Mouse (Mus musculus): Measurements from ENCODE around the gene Hsdl2. TPM values are rescaled to one million over a fixed set of nuclear protein-coding genes. Genes with fewer than 3 reads are reported as not detected.

Hsdl2 gene
- polyA plus RNA-seq, 1 experiment: 0.35 TPM

- Histone ChIP-seq H3K9me3 (ENCODE audit: control insufficient read depth, low read length) (no peaks in the 10 kb centered on the region), H3K4me3 (replicated peaks) (no peak overlapping the region), H3K4me1 (ENCODE audit: control insufficient read depth) (peaks cover 31% of the 10 kb centered on the region), H3K36me3 (ENCODE audit: control insufficient read depth) (no peaks in the 10 kb centered on the region), H3K27me3 (ENCODE audit: control insufficient read depth) (no peaks in the 10 kb centered on the region)
- TF ChIP-seq TAL1 (IDR thresholded peaks at IDR 0.05; ENCODE audit: low read length) (no peak), GATA1 (IDR thresholded peaks at IDR 0.05; ENCODE audit: low read length) (no peak)
Measured at GRCm38 (mm10) chr4:59575184-59575958, 6.0 kb upstream of the Hsdl2 start.

GRCm38 (mm10) chr4:59580495-59581281, 675 bp upstream of the Hsdl2 start:
- H3K9me3 ChIP-seq (ENCODE audit: control insufficient read depth, low read length): no peaks in the 10 kb centered on the region
- TF ChIP-seq GATA1 (IDR thresholded peaks at IDR 0.05; ENCODE audit: low read length) (no peak), TAL1 (IDR thresholded peaks at IDR 0.05; ENCODE audit: low read length) (no peak)
- no peaks in the 10 kb centered on the region for H3K36me3 ChIP-seq (ENCODE audit: control insufficient read depth)
- H3K4me1 ChIP-seq (ENCODE audit: control insufficient read depth): peaks cover 30% of the 10 kb centered on the region
- H3K27me3 ChIP-seq (ENCODE audit: control insufficient read depth): no peaks in the 10 kb centered on the region
- peak overlapping the region; percentile 94 for H3K4me3 ChIP-seq (replicated peaks)

GRCm38 (mm10) chr4:59582186-59582585, 823 bp downstream of the Hsdl2 start:
- Histone ChIP-seq H3K4me3 (replicated peaks) (peak overlapping the region; percentile 94), H3K36me3 (ENCODE audit: control insufficient read depth) (no peaks in the 10 kb centered on the region; the same call in 1 of the 2 replicates), H3K4me1 (ENCODE audit: control insufficient read depth) (peaks cover 30% of the 10 kb centered on the region), H3K9me3 (ENCODE audit: control insufficient read depth, low read length) (no peaks in the 10 kb centered on the region), H3K27me3 (ENCODE audit: control insufficient read depth) (no peaks in the 10 kb centered on the region)
- no peak for TF ChIP-seq TAL1 (IDR thresholded peaks at IDR 0.05; ENCODE audit: low read length)
- TF ChIP-seq GATA1 (IDR thresholded peaks at IDR 0.05; ENCODE audit: low read length): no peak

- TF ChIP-seq GATA1 (IDR thresholded peaks at IDR 0.05; ENCODE audit: low read length) (no peak), TAL1 (IDR thresholded peaks at IDR 0.05; ENCODE audit: low read length) (no peak)
- Histone ChIP-seq H3K36me3 (ENCODE audit: control insufficient read depth) (no peaks in the 10 kb centered on the region; the same call in 1 of the 2 replicates), H3K9me3 (ENCODE audit: control insufficient read depth, low read length) (no peaks in the 10 kb centered on the region), H3K4me3 (replicated peaks) (no peak overlapping the region), H3K27me3 (ENCODE audit: control insufficient read depth) (no peaks in the 10 kb centered on the region), H3K4me1 (ENCODE audit: control insufficient read depth) (peaks cover 22% of the 10 kb centered on the region)
Measured at GRCm38 (mm10) chr4:59585097-59585496, 3.7 kb downstream of the Hsdl2 start.

- no peak overlapping the region for H3K4me3 ChIP-seq (replicated peaks)
- H3K36me3 ChIP-seq (ENCODE audit: control insufficient read depth): peaks cover 3% of the 10 kb centered on the region; the same call in 1 of the 2 replicates
- TF ChIP-seq TAL1 (IDR thresholded peaks at IDR 0.05; ENCODE audit: low read length): no peak
- TF ChIP-seq GATA1 (IDR thresholded peaks at IDR 0.05; ENCODE audit: low read length): no peak
- no peaks in the 10 kb centered on the region for H3K27me3 ChIP-seq (ENCODE audit: control insufficient read depth)
- peaks cover 8% of the 10 kb centered on the region for H3K4me1 ChIP-seq (ENCODE audit: control insufficient read depth)
- H3K9me3 ChIP-seq (ENCODE audit: control insufficient read depth, low read length): no peaks in the 10 kb centered on the region
Measured at GRCm38 (mm10) chr4:59587215-59587871, 6.0 kb downstream of the Hsdl2 start.

- Histone ChIP-seq H3K36me3 (ENCODE audit: control insufficient read depth) (peaks cover 3% of the 10 kb centered on the region; the same call in 1 of the 2 replicates), H3K4me1 (ENCODE audit: control insufficient read depth) (peaks cover 4% of the 10 kb centered on the region), H3K27me3 (ENCODE audit: control insufficient read depth) (no peaks in the 10 kb centered on the region), H3K4me3 (replicated peaks) (no peak overlapping the region), H3K9me3 (ENCODE audit: control insufficient read depth, low read length) (no peaks in the 10 kb centered on the region)
- TF ChIP-seq TAL1 (IDR thresholded peaks at IDR 0.05; ENCODE audit: low read length) (no peak), GATA1 (IDR thresholded peaks at IDR 0.05; ENCODE audit: low read length) (no peak)
Measured at GRCm38 (mm10) chr4:59587872-59588226, 6.5 kb downstream of the Hsdl2 start.

GRCm38 (mm10) chr4:59594614-59595013, 13.3 kb downstream of the Hsdl2 start:
- H3K4me1 ChIP-seq (ENCODE audit: control insufficient read depth): peaks cover 3% of the 10 kb centered on the region
- no peak for TF ChIP-seq TAL1 (IDR thresholded peaks at IDR 0.05; ENCODE audit: low read length)
- TF ChIP-seq GATA1 (IDR thresholded peaks at IDR 0.05; ENCODE audit: low read length): no peak
- no peak overlapping the region for H3K4me3 ChIP-seq (replicated peaks)
- H3K27me3 ChIP-seq (ENCODE audit: control insufficient read depth): no peaks in the 10 kb centered on the region
- no peaks in the 10 kb centered on the region for H3K9me3 ChIP-seq (ENCODE audit: control insufficient read depth, low read length)
- peaks cover 32% of the 10 kb centered on the region for H3K36me3 ChIP-seq (ENCODE audit: control insufficient read depth)

GRCm38 (mm10) chr4:59596556-59596955, 15.2 kb downstream of the Hsdl2 start:
- TF ChIP-seq GATA1 (IDR thresholded peaks at IDR 0.05; ENCODE audit: low read length) (no peak), TAL1 (IDR thresholded peaks at IDR 0.05; ENCODE audit: low read length) (no peak)
- no peaks in the 10 kb centered on the region for H3K27me3 ChIP-seq (ENCODE audit: control insufficient read depth)
- no peaks in the 10 kb centered on the region for H3K9me3 ChIP-seq (ENCODE audit: control insufficient read depth, low read length)
- no peak overlapping the region for H3K4me3 ChIP-seq (replicated peaks)
- H3K4me1 ChIP-seq (ENCODE audit: control insufficient read depth): no peaks in the 10 kb centered on the region; the same call in 1 of the 2 replicates
- peaks cover 37% of the 10 kb centered on the region for H3K36me3 ChIP-seq (ENCODE audit: control insufficient read depth)

- H3K4me1 ChIP-seq (ENCODE audit: control insufficient read depth): peaks cover 16% of the 10 kb centered on the region
- TF ChIP-seq GATA1 (IDR thresholded peaks at IDR 0.05; ENCODE audit: low read length) (no peak), TAL1 (IDR thresholded peaks at IDR 0.05; ENCODE audit: low read length) (no peak)
Measured at GRCm38 (mm10) chr4:59602704-59603103, 21.3 kb downstream of the Hsdl2 start.

More at GRCm38 (mm10) chr4:59602704-59603103, 21.3 kb downstream of the Hsdl2 start:
- Histone ChIP-seq H3K4me3 (replicated peaks) (no peak overlapping the region), H3K36me3 (ENCODE audit: control insufficient read depth) (peaks cover 16% of the 10 kb centered on the region), H3K9me3 (ENCODE audit: control insufficient read depth, low read length) (no peaks in the 10 kb centered on the region), H3K27me3 (ENCODE audit: control insufficient read depth) (no peaks in the 10 kb centered on the region)

All from erythroblast, embryonic 14.5 days (primary cell).